Mouse (Mus musculus) liver, embryonic 13.5 days (tissue): Measurements from ENCODE around the gene Cntrl. TPM values are rescaled to one million over a fixed set of nuclear protein-coding genes. Genes with fewer than 3 reads are reported as not detected.
A peak's percentile ranks its signal among the peaks of the same experiment; 100 is the strongest.

Experiments
- ATAC-seq: fragments of 200-750 bp; cut with Nextera tagmentation; 2 replicates; pipeline ENCODE4 v1.8.0; 2017; ENCODE audit warnings: low read depth, mild to moderate bottlenecking, moderate number of reproducible peaks, moderate library complexity
- DNase-seq: peaks from one replicate; pipeline ENCODE4 v3.0.0; 2022
- H3K27ac ChIP-seq: fragments of 300-500 bp; sonication (generic); 2 replicates; pipeline ENCODE4 v1.5.1; 2015; ENCODE audit warnings: moderate library complexity, mild to moderate bottlenecking, inconsistent platforms
- H3K27me3 ChIP-seq: fragments of 300-500 bp; sonication (generic); 2 replicates; pipeline ENCODE4 v1.6.1; 2015; ENCODE audit warnings: mild to moderate bottlenecking, inconsistent platforms
- H3K36me3 ChIP-seq: fragments of 300-500 bp; sonication (generic); 2 replicates; pipeline ENCODE4 v1.6.1; 2015; ENCODE audit warnings: mild to moderate bottlenecking, inconsistent platforms
- H3K4me1 ChIP-seq: fragments of 300-500 bp; sonication (generic); replicated peaks from 2 replicates; pipeline ENCODE4 v1.6.1; 2015; ENCODE audit warnings: inconsistent platforms
- H3K4me2 ChIP-seq: fragments of 300-500 bp; sonication (generic); 2 replicates; pipeline ENCODE4 v1.6.1; 2015; ENCODE audit warnings: inconsistent platforms, mild to moderate bottlenecking, moderate library complexity
- H3K4me3 ChIP-seq: fragments of 300-500 bp; sonication (generic); replicated peaks from 2 replicates; pipeline ENCODE4 v1.5.1; 2015; ENCODE audit warnings: mild to moderate bottlenecking, inconsistent platforms
- H3K9ac ChIP-seq: fragments of 300-500 bp; sonication (generic); 2 replicates; pipeline ENCODE4 v1.6.1; 2015; ENCODE audit warnings: mild to moderate bottlenecking, inconsistent platforms
- H3K9me3 ChIP-seq: fragments of 300-500 bp; sonication (generic); replicated peaks from 2 replicates; pipeline ENCODE4 v1.6.1; 2016; ENCODE audit warnings: inconsistent platforms
- WGBS: fragments of 180-500 bp; shearing (Covaris S2); methylation state at CpG from one replicate; pipeline ENCODE4 v1.1.7; 2015; ENCODE audit not compliant: insufficient replicate concordance; 5-methylcytosine and 5-hydroxymethylcytosine counted together
- polyA plus RNA-seq: library from polyadenylated mRNA; unstranded; fragments of >200 nt; fragmentation: Nextera tagmentation; extraction: Ambion mirVana; gene quantifications from 2 replicates; pipeline ENCODE4 v1.2.1, GENCODE M21; 2015

Gene Cntrl
- polyA plus RNA-seq, 1 experiment from 2014 or later, result 9.8 TPM

DNA sequence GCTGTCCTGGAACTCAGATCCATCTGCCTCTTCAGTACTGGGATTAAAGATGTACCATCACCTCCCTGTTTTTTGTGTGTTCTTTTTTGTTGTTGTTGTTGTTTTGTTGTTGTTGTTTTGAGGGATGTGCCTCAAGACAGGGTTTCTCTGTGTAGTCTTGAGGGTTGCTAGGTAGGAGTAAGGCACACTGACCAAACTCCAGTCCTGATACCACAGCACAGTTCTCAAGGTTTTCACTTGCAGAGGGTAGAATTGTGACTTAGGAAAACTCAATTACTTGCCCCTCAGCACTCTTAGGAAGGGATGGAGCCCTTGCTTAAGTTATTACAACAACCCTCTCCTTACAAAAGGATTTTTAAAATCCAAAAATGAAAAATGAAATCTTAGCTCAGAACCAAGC lies 22.2 kb downstream of the Cntrl start:
- Histone ChIP-seq H3K4me2 (peak overlapping the region; percentile 77), H3K9me3 (no peaks in the 10 kb centered on the region), H3K4me1 (peaks cover 12% of the 10 kb centered on the region), H3K27ac (no peak overlapping the region; the same call in 1 of the 2 replicates), H3K27me3 (no peaks in the 10 kb centered on the region), H3K9ac (no peak overlapping the region), H3K36me3 (peaks cover 20% of the 10 kb centered on the region), H3K4me3 (peak overlapping the region; percentile 67; the same call in 1 of the 2 replicates)
- ATAC-seq (no peak), DNase-seq (no peak)

DNA sequence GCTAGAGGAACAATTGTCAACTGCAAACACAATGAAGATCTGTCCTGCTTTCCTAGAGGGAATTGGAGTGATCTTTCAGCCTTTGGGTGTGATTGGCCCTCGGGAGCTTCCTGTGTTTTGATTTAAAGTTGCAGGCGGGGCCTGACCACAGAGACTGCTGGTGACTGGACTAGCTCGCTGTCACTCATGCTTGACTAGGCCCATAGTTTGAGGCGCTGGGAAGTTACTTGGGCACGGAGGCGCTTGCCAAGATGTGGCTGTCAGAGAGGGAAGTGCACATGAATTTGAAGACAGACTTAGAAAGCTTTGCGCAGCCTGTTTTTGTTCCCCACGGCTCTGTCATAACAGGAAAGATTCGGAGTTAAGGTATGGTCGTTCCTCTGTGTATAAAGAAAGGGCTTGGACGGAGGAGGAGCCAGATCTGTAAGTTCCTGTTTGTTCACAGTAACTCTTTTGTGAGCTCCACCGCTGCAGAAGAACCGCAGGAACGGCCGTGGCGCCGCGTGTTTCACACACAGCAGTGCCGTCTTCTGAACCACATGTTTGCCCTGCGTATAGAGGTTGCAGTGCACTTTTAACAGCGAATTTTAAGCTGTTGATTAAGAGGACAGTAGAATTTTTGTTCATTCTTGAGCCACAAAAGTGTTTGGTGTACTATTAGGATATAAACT lies 22.8 kb downstream of the Cntrl start:
- H3K27me3 ChIP-seq, result no peaks in the 10 kb centered on the region
- no peaks in the 10 kb centered on the region for H3K9me3 ChIP-seq
- under 1% methylated on average over 21 of the region's 21 CpGs for WGBS
- peak overlapping the region; percentile 77 for H3K4me2 ChIP-seq
- DNase-seq, result peak; percentile 86
- peaks cover 12% of the 10 kb centered on the region for H3K4me1 ChIP-seq
- peak overlapping the region; percentile 69 for H3K27ac ChIP-seq
- H3K9ac ChIP-seq, result peak overlapping the region; percentile 71
- ATAC-seq, result peak; percentile 100
- peak overlapping the region; percentile 67 for H3K4me3 ChIP-seq
- peaks cover 23% of the 10 kb centered on the region for H3K36me3 ChIP-seq

DNA sequence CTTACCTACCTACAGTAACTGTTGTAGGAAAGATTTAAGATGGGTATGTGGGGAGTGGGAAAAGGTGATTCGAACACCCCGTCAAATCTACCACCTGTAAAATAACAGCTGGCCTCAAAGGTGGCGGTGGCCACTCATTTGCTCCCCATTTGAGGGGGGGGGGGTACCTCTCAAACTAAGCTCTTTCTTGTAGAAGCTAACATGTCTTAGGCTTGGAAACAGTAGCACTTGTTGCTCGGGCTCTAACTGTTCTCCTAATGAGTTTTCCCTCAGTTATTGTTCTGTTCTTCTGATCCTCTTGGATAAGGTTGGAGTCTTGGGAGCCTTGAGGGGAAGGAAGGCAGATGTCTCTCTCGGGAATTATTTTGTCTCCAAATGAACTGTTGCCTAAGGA lies 23.4 kb downstream of the Cntrl start:
- whole genome bisulfite sequencing, result 8% methylated on average over 5 of the region's 5 CpGs
- Histone ChIP-seq H3K9me3 (no peaks in the 10 kb centered on the region), H3K4me2 (peak overlapping the region; percentile 77), H3K27ac (peak overlapping the region; percentile 69), H3K4me1 (peaks cover 12% of the 10 kb centered on the region), H3K36me3 (peaks cover 24% of the 10 kb centered on the region), H3K4me3 (peak overlapping the region; percentile 67), H3K27me3 (no peaks in the 10 kb centered on the region), H3K9ac (peak overlapping the region; percentile 71)
- DNase-seq (no peak), ATAC-seq (no peak)

DNA sequence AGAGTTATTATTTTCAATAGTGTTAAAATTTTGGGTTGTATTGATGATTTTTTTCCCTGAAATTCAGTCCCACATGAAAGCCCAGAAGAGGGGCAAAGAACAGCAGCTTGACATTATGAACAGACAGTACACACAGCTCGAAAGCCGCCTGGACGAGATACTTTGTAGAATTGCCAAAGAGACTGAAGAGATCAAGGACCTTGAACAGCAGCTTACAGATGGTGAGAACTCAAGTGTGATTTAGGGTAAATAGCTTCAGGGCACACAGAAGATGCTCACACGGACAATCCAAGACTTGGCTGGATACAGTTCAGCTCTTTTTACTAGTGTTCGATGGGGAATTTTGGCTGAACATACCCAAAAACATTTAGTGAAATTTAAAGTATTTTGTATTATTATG lies 24.6 kb downstream of the Cntrl start:
- Histone ChIP-seq H3K4me1 (peaks cover 12% of the 10 kb centered on the region), H3K4me2 (no peak overlapping the region), H3K4me3 (no peak overlapping the region), H3K9me3 (no peaks in the 10 kb centered on the region), H3K27me3 (no peaks in the 10 kb centered on the region), H3K27ac (no peak overlapping the region), H3K36me3 (peaks cover 32% of the 10 kb centered on the region), H3K9ac (no peak overlapping the region)
- ATAC-seq (no peak), DNase-seq (no peak)
- 90% methylated on average over 5 of the region's 5 CpGs for WGBS

DNA sequence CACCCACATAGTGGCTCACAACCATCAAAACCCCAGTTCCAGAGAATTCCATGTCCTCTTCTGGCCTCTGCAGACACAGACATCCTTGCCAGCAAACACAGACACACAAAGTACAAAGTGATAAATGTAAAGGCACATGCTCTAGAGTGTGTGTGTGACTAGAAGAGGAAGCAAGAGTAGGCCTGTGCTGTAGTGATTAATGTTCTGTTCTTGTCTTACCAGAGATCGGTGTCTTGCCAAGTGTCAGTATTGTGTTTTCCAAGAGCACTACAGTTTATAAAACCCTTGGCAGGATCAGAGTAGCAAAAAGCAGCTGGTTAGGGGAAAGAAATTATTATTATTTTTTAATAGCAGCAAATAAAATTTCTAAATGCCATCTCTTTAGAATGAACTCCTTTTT lies 29.3 kb downstream of the Cntrl start:
- H3K27me3 ChIP-seq, result no peaks in the 10 kb centered on the region
- peaks cover 67% of the 10 kb centered on the region for H3K36me3 ChIP-seq
- DNase-seq (no peak), ATAC-seq (no peak)
- 70% methylated on average over 1 of the region's 1 CpGs for WGBS
- no peaks in the 10 kb centered on the region for H3K4me1 ChIP-seq
- no peak overlapping the region for H3K4me2 ChIP-seq
- no peak overlapping the region for H3K9ac ChIP-seq
- H3K27ac ChIP-seq, result no peak overlapping the region
- H3K4me3 ChIP-seq, result no peak overlapping the region
- no peaks in the 10 kb centered on the region for H3K9me3 ChIP-seq

DNA sequence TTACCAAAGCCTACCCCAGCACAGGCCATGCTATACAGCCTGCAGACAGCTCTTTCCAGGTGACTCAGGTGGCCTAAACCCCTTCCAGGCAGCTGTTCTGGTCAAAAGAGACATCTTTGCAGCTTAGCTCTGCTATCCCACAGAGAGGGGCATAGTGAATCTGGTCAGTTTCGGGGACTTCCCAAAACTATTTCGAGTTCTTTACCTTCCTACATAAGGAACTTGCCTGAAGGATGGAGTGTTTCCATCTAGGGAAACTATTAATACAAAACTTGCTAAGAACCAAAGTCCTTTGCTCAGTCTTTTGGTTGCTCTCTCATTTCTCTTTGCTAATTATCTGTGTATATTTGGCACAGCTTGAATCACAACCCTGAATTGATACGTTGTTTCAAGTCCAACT lies 32.4 kb downstream of the Cntrl start:
- DNase-seq, result no peak
- no peaks in the 10 kb centered on the region for H3K4me1 ChIP-seq
- peaks cover 83% of the 10 kb centered on the region for H3K36me3 ChIP-seq
- no peaks in the 10 kb centered on the region for H3K27me3 ChIP-seq
- H3K9me3 ChIP-seq, result no peaks in the 10 kb centered on the region
- no peak overlapping the region for H3K27ac ChIP-seq
- ATAC-seq, result no peak
- no peak overlapping the region for H3K4me2 ChIP-seq
- no peak overlapping the region for H3K4me3 ChIP-seq
- 86% methylated on average over 3 of the region's 3 CpGs for WGBS
- no peak overlapping the region for H3K9ac ChIP-seq

DNA sequence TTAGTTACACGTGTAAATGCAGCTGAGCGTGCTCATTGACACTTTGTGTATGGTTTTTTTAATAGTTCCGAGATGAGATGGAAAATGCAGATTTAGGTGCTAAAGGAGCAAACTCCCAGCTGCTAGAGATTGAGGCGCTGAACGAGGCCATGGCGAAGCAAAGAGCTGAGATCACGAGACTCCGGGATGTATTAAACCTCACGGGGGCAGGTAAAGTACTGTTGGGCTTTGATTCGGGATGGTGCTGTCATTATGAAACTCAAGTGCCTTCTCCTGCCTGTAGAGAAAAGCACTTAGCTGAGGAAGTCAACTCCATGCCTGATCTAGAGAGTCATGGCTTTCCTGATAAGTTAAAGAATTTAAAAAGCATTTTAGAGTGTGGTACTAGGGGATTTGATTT lies 39.5 kb downstream of the Cntrl start:
- H3K9me3 ChIP-seq, result no peaks in the 10 kb centered on the region
- no peak overlapping the region for H3K4me2 ChIP-seq
- no peak overlapping the region for H3K9ac ChIP-seq
- no peak overlapping the region for H3K27ac ChIP-seq
- 79% methylated on average over 10 of the region's 10 CpGs for WGBS
- DNase-seq, result no peak
- no peak overlapping the region for H3K4me3 ChIP-seq
- H3K4me1 ChIP-seq, result no peaks in the 10 kb centered on the region
- peaks cover 90% of the 10 kb centered on the region for H3K36me3 ChIP-seq
- H3K27me3 ChIP-seq, result no peaks in the 10 kb centered on the region
- no peak for ATAC-seq

DNA sequence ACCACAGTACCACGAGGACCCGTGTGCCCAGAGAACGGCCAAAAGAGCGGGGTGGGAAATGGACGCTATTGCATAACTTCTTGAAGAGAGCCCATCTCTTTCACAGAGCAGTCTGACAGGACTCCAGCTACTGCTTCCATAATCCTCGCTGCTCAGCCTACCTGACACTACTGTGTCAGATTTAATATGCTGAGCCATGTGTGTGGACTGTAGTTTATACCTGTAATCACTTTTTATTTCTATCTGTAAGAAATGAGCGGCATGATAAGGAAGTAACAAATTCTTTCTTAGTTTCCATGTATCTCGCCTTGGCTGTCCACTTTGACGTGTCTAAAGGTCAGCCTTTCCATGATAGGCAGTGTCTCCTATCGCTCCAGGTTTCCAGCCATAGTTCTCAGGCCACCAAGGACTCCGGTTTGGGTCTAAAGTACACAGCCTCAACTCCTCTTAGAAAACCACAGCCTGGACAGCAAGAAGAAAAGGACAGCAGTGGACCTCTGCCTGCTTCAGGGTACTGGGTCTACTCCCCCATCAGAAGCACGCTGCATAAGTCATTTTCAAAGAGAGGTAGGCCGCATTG lies 42.1 kb downstream of the Cntrl start:
- WGBS, result 87% methylated on average over 13 of the region's 13 CpGs
- no peaks in the 10 kb centered on the region for H3K9me3 ChIP-seq
- DNase-seq (no peak), ATAC-seq (no peak)
- no peaks in the 10 kb centered on the region for H3K4me1 ChIP-seq
- no peak overlapping the region for H3K4me3 ChIP-seq
- no peak overlapping the region for H3K27ac ChIP-seq
- H3K27me3 ChIP-seq, result no peaks in the 10 kb centered on the region
- no peak overlapping the region for H3K9ac ChIP-seq
- H3K36me3 ChIP-seq, result peaks cover 94% of the 10 kb centered on the region
- no peak overlapping the region for H3K4me2 ChIP-seq

DNA sequence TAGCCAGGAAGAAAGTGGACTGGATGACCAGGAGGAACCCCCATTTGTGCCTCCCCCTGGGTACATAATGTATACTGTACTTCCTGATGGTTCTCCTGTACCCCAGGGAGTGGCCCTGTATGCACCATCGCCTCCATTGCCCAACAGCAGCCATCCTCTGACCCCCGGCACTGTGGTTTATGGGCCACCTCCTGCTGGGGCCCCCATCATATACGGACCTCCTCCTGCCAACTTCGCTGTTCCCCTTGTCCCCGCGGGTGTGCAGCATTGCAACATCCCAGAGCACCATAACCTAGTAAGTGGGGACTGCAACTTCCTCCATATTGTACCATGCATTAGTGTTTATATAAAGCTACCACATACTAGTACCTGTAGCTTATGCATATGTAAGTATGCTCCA lies 43.9 kb downstream of the Cntrl start:
- H3K4me2 ChIP-seq, result no peak overlapping the region
- H3K27ac ChIP-seq, result no peak overlapping the region
- ATAC-seq (no peak), DNase-seq (no peak)
- H3K4me1 ChIP-seq, result no peaks in the 10 kb centered on the region
- no peak overlapping the region for H3K4me3 ChIP-seq
- 69% methylated on average over 6 of the region's 6 CpGs for WGBS
- no peaks in the 10 kb centered on the region for H3K27me3 ChIP-seq
- no peaks in the 10 kb centered on the region for H3K9me3 ChIP-seq
- no peak overlapping the region for H3K9ac ChIP-seq
- H3K36me3 ChIP-seq, result peaks cover 90% of the 10 kb centered on the region

DNA sequence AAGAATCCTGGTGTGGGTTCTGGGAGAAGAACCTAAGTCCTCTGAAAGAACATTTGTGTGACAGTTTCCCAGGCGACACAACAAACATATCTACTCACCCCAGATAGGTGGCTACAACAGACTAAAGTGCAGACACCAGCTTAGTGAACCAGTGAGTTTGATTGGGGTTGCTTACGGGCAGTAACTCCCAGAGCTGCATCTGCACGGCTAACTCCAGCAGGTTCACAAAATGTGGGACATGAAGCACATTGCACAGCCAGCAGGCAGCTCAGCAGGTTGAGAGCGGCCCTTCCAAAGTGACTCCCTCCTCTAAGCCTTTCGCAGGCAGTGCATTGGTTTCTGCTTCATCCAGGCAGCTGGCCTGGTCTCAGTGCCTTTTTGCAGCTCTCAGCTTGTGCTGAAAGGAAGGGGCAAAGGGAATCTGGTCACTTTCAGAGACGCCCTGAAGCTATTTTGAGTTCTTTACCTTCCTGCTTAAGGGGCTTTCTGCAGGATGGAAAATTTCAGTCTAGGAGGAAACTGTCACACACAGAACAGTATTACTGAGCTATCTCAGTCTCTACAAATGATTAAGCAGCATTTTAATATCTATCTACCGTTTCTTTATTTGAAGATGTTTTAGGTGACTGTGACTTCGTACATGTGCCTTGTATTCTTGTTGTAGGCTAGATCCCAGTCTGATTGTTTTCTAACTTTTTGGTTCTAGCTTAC lies 44.7 kb downstream of the Cntrl start:
- H3K4me1 ChIP-seq, result no peaks in the 10 kb centered on the region
- no peaks in the 10 kb centered on the region for H3K9me3 ChIP-seq
- DNase-seq (no peak), ATAC-seq (no peak)
- H3K4me3 ChIP-seq, result no peak overlapping the region
- H3K36me3 ChIP-seq, result peaks cover 90% of the 10 kb centered on the region
- H3K27me3 ChIP-seq, result no peaks in the 10 kb centered on the region
- H3K4me2 ChIP-seq, result no peak overlapping the region
- no peak overlapping the region for H3K9ac ChIP-seq
- WGBS, result 77% methylated on average over 8 of the region's 8 CpGs
- no peak overlapping the region for H3K27ac ChIP-seq

DNA sequence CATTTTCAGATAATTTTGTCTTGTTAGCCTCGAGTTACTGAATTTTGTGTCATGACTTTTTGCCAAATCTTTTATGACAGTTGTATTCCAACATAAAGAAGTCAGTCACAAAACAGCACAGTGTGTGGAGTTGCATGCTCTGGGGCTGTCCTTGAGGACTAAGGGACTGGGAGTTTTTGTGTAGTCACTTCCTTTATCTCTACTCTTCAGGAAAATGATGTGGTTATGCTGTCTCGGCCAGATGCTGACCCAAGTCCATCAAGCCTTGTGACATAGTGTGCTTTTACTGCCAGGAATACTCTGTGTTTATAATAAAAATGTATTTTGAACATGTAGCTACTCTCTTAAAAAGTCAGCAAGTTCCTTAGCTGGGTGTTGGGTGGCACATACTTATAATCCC lies 47.7 kb downstream of the Cntrl start:
- Histone ChIP-seq H3K4me2 (no peak overlapping the region), H3K9ac (no peak overlapping the region), H3K27ac (no peak overlapping the region)

DNA sequence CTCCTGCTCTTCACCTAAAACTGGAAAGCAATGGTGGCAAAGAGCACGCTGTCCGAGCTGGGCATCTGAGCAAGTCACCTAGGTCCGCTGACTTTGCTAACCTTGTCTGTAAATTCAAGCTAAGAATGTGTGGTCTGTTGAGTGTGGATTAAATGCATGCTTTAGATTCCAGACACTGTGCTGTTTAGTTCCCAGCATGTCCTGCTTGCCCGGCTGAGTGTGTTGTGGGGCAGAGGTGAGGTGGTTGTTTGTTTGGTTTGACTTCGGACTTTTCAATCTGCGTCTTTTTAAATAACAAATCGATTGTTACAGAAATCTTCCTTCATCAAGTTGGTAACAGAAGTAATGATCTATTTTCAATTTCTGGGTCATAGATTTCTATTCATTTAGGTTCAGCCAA lies 48.5 kb downstream of the Cntrl start:
- no peak for DNase-seq
- no peak overlapping the region for H3K4me3 ChIP-seq
- H3K27me3 ChIP-seq, result no peaks in the 10 kb centered on the region
- no peaks in the 10 kb centered on the region for H3K9me3 ChIP-seq
- ATAC-seq, result no peak
- no peak overlapping the region for H3K27ac ChIP-seq
- H3K4me2 ChIP-seq, result no peak overlapping the region
- H3K36me3 ChIP-seq, result peaks cover 76% of the 10 kb centered on the region
- H3K4me1 ChIP-seq, result no peaks in the 10 kb centered on the region; the same call in 1 of the 2 replicates
- H3K9ac ChIP-seq, result no peak overlapping the region
- 84% methylated on average over 7 of the region's 7 CpGs for WGBS

More for the DNA sequence above, 47.7 kb downstream of the Cntrl start:
- ATAC-seq, result no peak
- WGBS, result 40% methylated on average over 2 of the region's 2 CpGs
- H3K27me3 ChIP-seq, result no peaks in the 10 kb centered on the region
- no peaks in the 10 kb centered on the region for H3K9me3 ChIP-seq
- H3K4me1 ChIP-seq, result no peaks in the 10 kb centered on the region
- H3K36me3 ChIP-seq, result peaks cover 76% of the 10 kb centered on the region
- no peak overlapping the region for H3K4me3 ChIP-seq
- no peak for DNase-seq
